Mouse (Mus musculus) midbrain, embryonic 15.5 days (tissue): ENCODE results near the gene Rnf44. TPM values are rescaled to one million over a fixed set of nuclear protein-coding genes. Genes with fewer than 3 reads are reported as not detected.

Experiments used
- ATAC-seq: fragments of 200-750 bp; cut with Nextera tagmentation; replicated peaks from 2 replicates; pipeline ENCODE4 v1.8.0; 2017; ENCODE audit warnings: moderate TSS enrichment
- H3K27ac ChIP-seq: fragments of 300-500 bp; sonication (generic); 2 replicates; pipeline ENCODE4 v1.5.1; 2015; ENCODE audit warnings: mild to moderate bottlenecking, inconsistent platforms
- H3K27me3 ChIP-seq: fragments of 300-500 bp; sonication (generic); replicated peaks from 2 replicates; pipeline ENCODE4 v1.6.1; 2015; ENCODE audit warnings: inconsistent platforms
- H3K36me3 ChIP-seq: fragments of 300-500 bp; sonication (generic); replicated peaks from 2 replicates; pipeline ENCODE4 v1.6.1; 2015; ENCODE audit warnings: inconsistent platforms
- H3K4me1 ChIP-seq: fragments of 300-500 bp; sonication (generic); 2 replicates; pipeline ENCODE4 v1.6.1; 2015; ENCODE audit warnings: inconsistent platforms
- H3K4me2 ChIP-seq: fragments of 300-500 bp; sonication (generic); 2 replicates; pipeline ENCODE4 v1.6.1; 2015; ENCODE audit warnings: inconsistent platforms, mild to moderate bottlenecking, moderate library complexity
- H3K4me3 ChIP-seq: fragments of 300-500 bp; sonication (generic); 2 replicates; pipeline ENCODE4 v1.5.1; 2015; ENCODE audit warnings: mild to moderate bottlenecking, inconsistent platforms
- H3K9ac ChIP-seq: fragments of 300-500 bp; sonication (generic); 2 replicates; pipeline ENCODE4 v1.6.1; 2015; ENCODE audit warnings: mild to moderate bottlenecking, inconsistent platforms
- H3K9me3 ChIP-seq: fragments of 300-500 bp; sonication (generic); 2 replicates; pipeline ENCODE4 v1.6.1; 2016; ENCODE audit warnings: inconsistent platforms
- WGBS: fragments of 180-500 bp; shearing (Covaris S2); methylation state at CpG from one replicate; pipeline ENCODE4 v1.1.7; 2015; ENCODE audit warnings: mixed read lengths; 5-methylcytosine and 5-hydroxymethylcytosine counted together
- polyA plus RNA-seq: library from polyadenylated mRNA; unstranded; fragments of >200 nt; fragmentation: Nextera tagmentation; extraction: Ambion mirVana; gene quantifications from 2 replicates; pipeline ENCODE4 v1.2.1, GENCODE M21; 2015

The Rnf44 gene
- polyA plus RNA-seq, 1 experiment from 2014 or later, result 97.3 TPM

- H3K4me3 ChIP-seq, result no peak overlapping the region
- peaks cover 83% of the 10 kb centered on the region for H3K36me3 ChIP-seq
- no peaks in the 10 kb centered on the region for H3K27me3 ChIP-seq
- H3K27ac ChIP-seq, result no peak overlapping the region
- H3K4me1 ChIP-seq, result no peaks in the 10 kb centered on the region
- no peak for ATAC-seq
- H3K9me3 ChIP-seq, result no peaks in the 10 kb centered on the region
- 97% methylated on average over 3 of the region's 3 CpGs for WGBS
- no peak overlapping the region for H3K4me2 ChIP-seq
- H3K9ac ChIP-seq, result no peak overlapping the region
These were observed 43.2 kb downstream of the Rnf44 start for GRCm38 (mm10) chr13:54650461-54650860.

DNA sequence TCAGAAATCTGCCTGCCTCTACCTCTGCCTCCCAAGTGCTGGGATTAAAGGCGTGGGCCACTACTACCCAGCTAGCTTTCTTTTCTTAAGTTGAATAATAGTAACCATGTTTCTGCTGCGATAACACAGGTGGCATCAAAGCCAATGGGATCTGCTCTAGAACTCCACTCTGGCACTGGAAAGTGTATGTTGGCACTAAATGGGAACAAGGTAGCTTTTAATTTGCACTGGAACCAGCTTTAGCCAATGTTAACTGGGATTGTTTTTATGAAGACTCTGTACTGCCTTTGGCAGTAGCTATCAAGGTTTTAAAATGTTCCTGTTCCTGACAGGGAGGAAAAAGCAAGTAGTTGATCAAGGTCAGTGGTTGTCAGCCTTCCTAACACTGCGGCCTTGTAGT lies 58.7 kb downstream of the Rnf44 start:
- 95% methylated on average over 3 of the region's 3 CpGs for WGBS
- no peak for ATAC-seq
- Histone ChIP-seq H3K4me3 (no peak overlapping the region), H3K27ac (no peak overlapping the region), H3K9ac (no peak overlapping the region), H3K36me3 (peaks cover 2% of the 10 kb centered on the region; the same call in 1 of the 2 replicates), H3K4me1 (no peaks in the 10 kb centered on the region), H3K27me3 (no peaks in the 10 kb centered on the region), H3K4me2 (no peak overlapping the region), H3K9me3 (no peaks in the 10 kb centered on the region)

- no peak for ATAC-seq
- Histone ChIP-seq H3K4me3 (no peak overlapping the region), H3K27ac (no peak overlapping the region), H3K4me2 (no peak overlapping the region), H3K9ac (no peak overlapping the region), H3K4me1 (no peaks in the 10 kb centered on the region), H3K27me3 (no peaks in the 10 kb centered on the region), H3K9me3 (no peaks in the 10 kb centered on the region), H3K36me3 (no peaks in the 10 kb centered on the region)
- WGBS, result 84% methylated on average over 3 of the region's 3 CpGs
These were observed 60.9 kb downstream of the Rnf44 start for GRCm38 (mm10) chr13:54632731-54633277.

Other genes starting within 250 kb of the Rnf44 start
- gene Thoc3, start 225.1 kb downstream of the Rnf44 start, polyA plus RNA-seq, result 109 and 112 TPM in 2 replicates
- gene Simc1, start 190.1 kb downstream of the Rnf44 start, polyA plus RNA-seq, result 23.8 and 27.2 TPM in 2 replicates
- 271 and 282 TPM in 2 replicates for gene 4833439L19Rik, start 128.5 kb downstream of the Rnf44 start, polyA plus RNA-seq
- gene Arl10, start 118.9 kb downstream of the Rnf44 start, polyA plus RNA-seq, result 116 and 121 TPM in 2 replicates
- 56.9 and 59.3 TPM in 2 replicates for gene Nop16, start 103.8 kb downstream of the Rnf44 start, polyA plus RNA-seq
- gene Higd2a, start 103.7 kb downstream of the Rnf44 start, polyA plus RNA-seq, result 229 and 232 TPM in 2 replicates
- gene Cltb, start 82.6 kb downstream of the Rnf44 start, polyA plus RNA-seq, result 200 and 201 TPM in 2 replicates
- 64.6 and 70.2 TPM in 2 replicates for gene Faf2, start 72.1 kb downstream of the Rnf44 start, polyA plus RNA-seq
- 0.15 and 0.30 TPM in 2 replicates for gene Cdhr2, start 7.6 kb upstream of the Rnf44 start, polyA plus RNA-seq
- 26.0 and 32.7 TPM in 2 replicates for gene Gprin1, start 56.0 kb upstream of the Rnf44 start, polyA plus RNA-seq
- 56.0 and 56.4 TPM in 2 replicates for gene Sncb, start 72.7 kb upstream of the Rnf44 start, polyA plus RNA-seq
- gene Eif4e1b, start 90.1 kb upstream of the Rnf44 start, polyA plus RNA-seq, result not detected in 2 replicates
- gene Tspan17, start 95.5 kb upstream of the Rnf44 start, polyA plus RNA-seq, result 49.3 and 54.0 TPM in 2 replicates